Mouse (Mus musculus): ENCODE measurements around the gene Dnah10. TPM values are rescaled to one million over a fixed set of nuclear protein-coding genes. Genes with fewer than 3 reads are reported as not detected.
A peak's percentile ranks its signal among the peaks of the same experiment; 100 is the strongest.

The Dnah10 gene
- polyA plus RNA-seq, 1 experiment from 2014 or later: 0.16 TPM

GRCm38 (mm10) chr5:124848994-124849393 lies 124.1 kb downstream of the Dnah10 start:
- no peaks in the 10 kb centered on the region for H3K36me3 ChIP-seq (ENCODE audit: control insufficient read depth, insufficient read depth, low read length)
- 72% methylated on average over 3 of the region's 3 CpGs for WGBS
- no peak overlapping the region for H3K4me2 ChIP-seq (ENCODE audit: low read length)
- H3K27me3 ChIP-seq (ENCODE audit: control insufficient read depth, insufficient read depth, low read depth, low read length): no peaks in the 10 kb centered on the region
- peaks cover 8% of the 10 kb centered on the region; the same call in 1 of the 2 replicates for H3K4me1 ChIP-seq (ENCODE audit: control insufficient read depth, insufficient read depth, low read length)
- H3K9ac ChIP-seq (ENCODE audit: low read depth, low read length): no peak overlapping the region
- no peak for ATAC-seq
- no peak overlapping the region for H3K27ac ChIP-seq (ENCODE audit: low read length)
- H3K9me3 ChIP-seq (replicated peaks; ENCODE audit: control insufficient read depth, low read length, poor library complexity, severe bottlenecking): no peaks in the 10 kb centered on the region
- H3K4me3 ChIP-seq (ENCODE audit: low read depth, low read length): no peak overlapping the region

GRCm38 (mm10) chr5:124851572-124851971 lies 126.7 kb downstream of the Dnah10 start:
- WGBS: 48% methylated on average over 4 of the region's 4 CpGs
- H3K9ac ChIP-seq (ENCODE audit: low read depth, low read length): no peak overlapping the region
- H3K4me3 ChIP-seq (ENCODE audit: low read depth, low read length): no peak overlapping the region
- H3K27me3 ChIP-seq (ENCODE audit: control insufficient read depth, insufficient read depth, low read depth, low read length): no peaks in the 10 kb centered on the region
- H3K4me2 ChIP-seq (ENCODE audit: low read length): no peak overlapping the region
- H3K4me1 ChIP-seq (ENCODE audit: control insufficient read depth, insufficient read depth, low read length): no peaks in the 10 kb centered on the region
- no peaks in the 10 kb centered on the region for H3K36me3 ChIP-seq (ENCODE audit: control insufficient read depth, insufficient read depth, low read length)
- no peaks in the 10 kb centered on the region for H3K9me3 ChIP-seq (replicated peaks; ENCODE audit: control insufficient read depth, low read length, poor library complexity, severe bottlenecking)
- ATAC-seq: no peak
- H3K27ac ChIP-seq (ENCODE audit: low read length): no peak overlapping the region

GRCm38 (mm10) chr5:124852294-124852693 lies 127.4 kb downstream of the Dnah10 start:
- Histone ChIP-seq H3K36me3 (ENCODE audit: control insufficient read depth, insufficient read depth, low read length) (no peaks in the 10 kb centered on the region), H3K4me3 (ENCODE audit: low read depth, low read length) (no peak overlapping the region), H3K27ac (ENCODE audit: low read length) (no peak overlapping the region), H3K9ac (ENCODE audit: low read depth, low read length) (no peak overlapping the region), H3K9me3 (replicated peaks; ENCODE audit: control insufficient read depth, low read length, poor library complexity, severe bottlenecking) (no peaks in the 10 kb centered on the region), H3K27me3 (ENCODE audit: control insufficient read depth, insufficient read depth, low read depth, low read length) (no peaks in the 10 kb centered on the region), H3K4me2 (ENCODE audit: low read length) (no peak overlapping the region), H3K4me1 (ENCODE audit: control insufficient read depth, insufficient read depth, low read length) (no peaks in the 10 kb centered on the region)
- no peak for ATAC-seq
- 51% methylated on average over 2 of the region's 2 CpGs for WGBS

- 81% methylated on average over 2 of the region's 2 CpGs for WGBS
- H3K4me1 ChIP-seq (ENCODE audit: control insufficient read depth, insufficient read depth, low read length): no peaks in the 10 kb centered on the region
- no peak overlapping the region for H3K4me2 ChIP-seq (ENCODE audit: low read length)
- no peaks in the 10 kb centered on the region for H3K27me3 ChIP-seq (ENCODE audit: control insufficient read depth, insufficient read depth, low read depth, low read length)
- H3K4me3 ChIP-seq (ENCODE audit: low read depth, low read length): no peak overlapping the region
- H3K9me3 ChIP-seq (replicated peaks; ENCODE audit: control insufficient read depth, low read length, poor library complexity, severe bottlenecking): no peaks in the 10 kb centered on the region
- no peaks in the 10 kb centered on the region for H3K36me3 ChIP-seq (ENCODE audit: control insufficient read depth, insufficient read depth, low read length)
- H3K9ac ChIP-seq (ENCODE audit: low read depth, low read length): no peak overlapping the region
- H3K27ac ChIP-seq (ENCODE audit: low read length): no peak overlapping the region
- no peak for ATAC-seq
Observed at GRCm38 (mm10) chr5:124853079-124853478, 128.2 kb downstream of the Dnah10 start.

- no peak overlapping the region for H3K9ac ChIP-seq (ENCODE audit: low read depth, low read length)
- 93% methylated on average over 4 of the region's 4 CpGs for WGBS
- H3K36me3 ChIP-seq (ENCODE audit: control insufficient read depth, insufficient read depth, low read length): no peaks in the 10 kb centered on the region
- no peak overlapping the region for H3K27ac ChIP-seq (ENCODE audit: low read length)
- no peak overlapping the region for H3K4me3 ChIP-seq (ENCODE audit: low read depth, low read length)
- no peaks in the 10 kb centered on the region for H3K27me3 ChIP-seq (ENCODE audit: control insufficient read depth, insufficient read depth, low read depth, low read length)
- no peaks in the 10 kb centered on the region for H3K4me1 ChIP-seq (ENCODE audit: control insufficient read depth, insufficient read depth, low read length)
- H3K4me2 ChIP-seq (ENCODE audit: low read length): no peak overlapping the region
- H3K9me3 ChIP-seq (replicated peaks; ENCODE audit: control insufficient read depth, low read length, poor library complexity, severe bottlenecking): no peaks in the 10 kb centered on the region
- ATAC-seq: no peak
Observed at GRCm38 (mm10) chr5:124854202-124854601, 129.3 kb downstream of the Dnah10 start.

- Histone ChIP-seq H3K9me3 (replicated peaks; ENCODE audit: control insufficient read depth, low read length, poor library complexity, severe bottlenecking) (no peaks in the 10 kb centered on the region), H3K27me3 (ENCODE audit: control insufficient read depth, insufficient read depth, low read depth, low read length) (no peaks in the 10 kb centered on the region), H3K4me1 (ENCODE audit: control insufficient read depth, insufficient read depth, low read length) (peaks cover 26% of the 10 kb centered on the region), H3K4me2 (ENCODE audit: low read length) (peak overlapping the region; percentile 84), H3K9ac (ENCODE audit: low read depth, low read length) (no peak overlapping the region), H3K36me3 (ENCODE audit: control insufficient read depth, insufficient read depth, low read length) (no peaks in the 10 kb centered on the region), H3K27ac (ENCODE audit: low read length) (no peak overlapping the region), H3K4me3 (ENCODE audit: low read depth, low read length) (no peak overlapping the region)
- 17% methylated on average over 5 of the region's 5 CpGs for WGBS
- no peak for ATAC-seq
Observed at GRCm38 (mm10) chr5:124860013-124860412, 135.1 kb downstream of the Dnah10 start.

- no peaks in the 10 kb centered on the region for H3K27me3 ChIP-seq (ENCODE audit: control insufficient read depth, insufficient read depth, low read depth, low read length)
- peaks cover 30% of the 10 kb centered on the region for H3K4me1 ChIP-seq (ENCODE audit: control insufficient read depth, insufficient read depth, low read length)
- H3K4me3 ChIP-seq (ENCODE audit: low read depth, low read length): peak overlapping the region; percentile 65
- peak overlapping the region; percentile 97 for H3K27ac ChIP-seq (ENCODE audit: low read length)
- 0 out of 2 replicates have a peak, but pooled peaks have one; percentile 2 for ATAC-seq
- no peaks in the 10 kb centered on the region for H3K36me3 ChIP-seq (ENCODE audit: control insufficient read depth, insufficient read depth, low read length)
- H3K4me2 ChIP-seq (ENCODE audit: low read length): peak overlapping the region; percentile 84
- H3K9ac ChIP-seq (ENCODE audit: low read depth, low read length): peak overlapping the region; percentile 90
- H3K9me3 ChIP-seq (replicated peaks; ENCODE audit: control insufficient read depth, low read length, poor library complexity, severe bottlenecking): no peaks in the 10 kb centered on the region
- WGBS: under 1% methylated on average over 33 of the region's 33 CpGs
Observed at GRCm38 (mm10) chr5:124861463-124861862, 136.6 kb downstream of the Dnah10 start.

- WGBS: 0% methylated on average over 67 of the region's 103 CpGs
Observed at GRCm38 (mm10) chr5:124862013-124862866, 137.4 kb downstream of the Dnah10 start, which contains the start of the genes Ccdc92 and Zfp664. Gene Ccdc92 (minus strand): TSS chr5:124862424. Gene Zfp664 (plus strand): TSS chr5:124862691.

More at GRCm38 (mm10) chr5:124862013-124862866, 137.4 kb downstream of the Dnah10 start, which contains the start of the genes Ccdc92 and Zfp664:
- Histone ChIP-seq H3K4me1 (ENCODE audit: control insufficient read depth, insufficient read depth, low read length) (peaks cover 38% of the 10 kb centered on the region), H3K27ac (ENCODE audit: low read length) (peak within 1 kb of the TSS; percentile 97), H3K36me3 (ENCODE audit: control insufficient read depth, insufficient read depth, low read length) (no peaks in the 10 kb centered on the region), H3K4me3 (ENCODE audit: low read depth, low read length) (peak within 1 kb of the TSS; percentile 65), H3K9ac (ENCODE audit: low read depth, low read length) (peak within 1 kb of the TSS; percentile 90), H3K9me3 (replicated peaks; ENCODE audit: control insufficient read depth, low read length, poor library complexity, severe bottlenecking) (no peaks in the 10 kb centered on the region), H3K4me2 (ENCODE audit: low read length) (peak within 1 kb of the TSS; percentile 88), H3K27me3 (ENCODE audit: control insufficient read depth, insufficient read depth, low read depth, low read length) (no peaks in the 10 kb centered on the region)
- ATAC-seq: peak; percentile 92
